Mouse (Mus musculus) olfactory bulb, adult 2 months (tissue): Measurements from ENCODE around the gene Eif4g2.

Experiments used
- CTCF ChIP-seq: fragments of 200-500 bp; IDR thresholded peaks from 2 replicates; pipeline ENCODE4 v1.5.1; 2012; ENCODE audit warnings: low read depth, mild to moderate bottlenecking, low read length, moderate library complexity; ENCODE audit not compliant: insufficient read depth
- POLR2A ChIP-seq: fragments of 200-500 bp; IDR thresholded peaks from 2 replicates; pipeline ENCODE4 v1.6.1; 2012; ENCODE audit warnings: mild to moderate bottlenecking, low read depth, low read length, moderate library complexity; ENCODE audit not compliant: insufficient read depth

- TF ChIP-seq CTCF = no peak
- no peak for TF ChIP-seq POLR2A
These were observed 12.3 kb upstream of the Eif4g2 start for GRCm38 (mm10) chr7:111095169-111095568.
